Mouse (Mus musculus) forebrain, embryonic 14.5 days (tissue): ENCODE results near the gene Fam217b. TPM values are rescaled to one million over a fixed set of nuclear protein-coding genes. Genes with fewer than 3 reads are reported as not detected.

ENCODE experiments used
- ATAC-seq: fragments of 200-750 bp; cut with Nextera tagmentation; 2 replicates; pipeline ENCODE4 v1.8.0; 2017; ENCODE audit warnings: mild to moderate bottlenecking, moderate library complexity
- DNase-seq: peaks from one replicate; pipeline ENCODE4 v3.0.0-alpha.2; 2015; ENCODE audit warnings: low spot score
- H3K27ac ChIP-seq: fragments of 300-500 bp; sonication (generic); 2 replicates; pipeline ENCODE4 v1.5.1; 2014; ENCODE audit warnings: low read depth, mild to moderate bottlenecking, control low read depth, low read length, moderate library complexity
- H3K27me3 ChIP-seq: fragments of 300-500 bp; sonication (generic); replicated peaks from 2 replicates; pipeline ENCODE4 v1.6.1; 2014; ENCODE audit warnings: low read length, control low read depth, mixed read lengths; ENCODE audit not compliant: control insufficient read depth, insufficient read depth
- H3K36me3 ChIP-seq: fragments of 300-500 bp; sonication (generic); 2 replicates; pipeline ENCODE4 v1.6.1; 2014; ENCODE audit warnings: low read length, control low read depth; ENCODE audit not compliant: control insufficient read depth, insufficient read depth
- H3K4me1 ChIP-seq: fragments of 300-500 bp; sonication (generic); 2 replicates; pipeline ENCODE4 v1.6.1; 2014; ENCODE audit warnings: antibody characterized with exemption, low read length, control low read depth; ENCODE audit not compliant: control insufficient read depth, insufficient read depth
- H3K4me2 ChIP-seq: fragments of 300-500 bp; sonication (generic); 2 replicates; pipeline ENCODE4 v1.6.1; 2014; ENCODE audit warnings: mild to moderate bottlenecking, control low read depth, low read length
- H3K4me3 ChIP-seq: fragments of 300-500 bp; sonication (generic); 2 replicates; pipeline ENCODE4 v1.5.1; 2014; ENCODE audit warnings: low read depth, low read length, control low read depth
- H3K9ac ChIP-seq: fragments of 300-500 bp; sonication (generic); 2 replicates; pipeline ENCODE4 v1.6.1; 2014; ENCODE audit warnings: mild to moderate bottlenecking, low read length, control low read depth, moderate library complexity
- H3K9me3 ChIP-seq: fragments of 300-500 bp; sonication (generic); replicated peaks from 2 replicates; pipeline ENCODE4 v1.6.1; 2016; ENCODE audit warnings: low read length, control low read depth, mixed read lengths; ENCODE audit not compliant: control insufficient read depth
- WGBS: fragments of 180-500 bp; shearing (Covaris S2); extraction: QIAGEN DNeasy Blood & Tissue Kit; methylation state at CpG from one replicate; pipeline ENCODE4 v1.1.7; 2014; 5-methylcytosine and 5-hydroxymethylcytosine counted together
- polyA plus RNA-seq: library from polyadenylated mRNA; unstranded; fragments of >200 nt; fragmentation: Nextera tagmentation; extraction: Ambion mirVana; gene quantifications from 2 replicates; pipeline ENCODE4 v1.2.1, GENCODE M21; 2014

Fam217b gene
- polyA plus RNA-seq, 1 experiment from 2014 or later, result 3.9 TPM

DNA sequence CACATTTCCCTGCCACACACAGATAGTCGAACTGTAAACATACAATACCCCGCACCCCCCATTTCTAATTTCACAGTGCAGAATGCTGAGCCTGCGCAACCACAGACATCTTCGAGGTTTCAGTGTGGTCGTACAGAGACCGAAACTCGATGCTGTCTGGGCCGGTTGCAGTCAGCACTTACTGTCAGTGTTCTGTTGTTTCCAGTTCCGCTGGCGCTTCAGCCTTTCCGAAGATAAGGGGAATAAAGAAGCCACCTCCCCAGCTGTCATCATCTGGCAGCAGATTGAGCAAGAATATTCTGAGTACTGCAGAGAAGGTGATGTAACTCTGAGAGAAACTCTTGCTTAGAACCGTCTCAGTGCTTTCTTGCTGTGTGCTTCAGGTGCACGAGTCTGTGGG is 2.1 kb downstream of the Fam217b start:
- Histone ChIP-seq H3K27me3 (peaks cover 10% of the 10 kb centered on the region), H3K9me3 (no peaks in the 10 kb centered on the region), H3K4me3 (no peak overlapping the region), H3K27ac (no peak overlapping the region), H3K9ac (no peak overlapping the region), H3K4me1 (peaks cover 8% of the 10 kb centered on the region), H3K36me3 (no peaks in the 10 kb centered on the region), H3K4me2 (no peak overlapping the region)
- no peak for DNase-seq
- 83% methylated on average over 13 of the region's 13 CpGs for WGBS
- no peak for ATAC-seq

GRCm38 (mm10) chr2:178416970-178417369 is 2.6 kb downstream of the Fam217b start:
- Histone ChIP-seq H3K4me3 (no peak overlapping the region), H3K4me2 (no peak overlapping the region), H3K9me3 (no peaks in the 10 kb centered on the region), H3K4me1 (peaks cover 8% of the 10 kb centered on the region), H3K27ac (no peak overlapping the region), H3K27me3 (peaks cover 10% of the 10 kb centered on the region), H3K9ac (no peak overlapping the region), H3K36me3 (no peaks in the 10 kb centered on the region)
- 77% methylated on average over 4 of the region's 4 CpGs for WGBS
- ATAC-seq (no peak), DNase-seq (no peak)

- no peaks in the 10 kb centered on the region for H3K9me3 ChIP-seq
- no peak overlapping the region for H3K27ac ChIP-seq
- ATAC-seq, result no peak
- H3K4me1 ChIP-seq, result no peaks in the 10 kb centered on the region; the same call in 1 of the 2 replicates
- 81% methylated on average over 9 of the region's 9 CpGs for WGBS
- DNase-seq, result no peak
- H3K27me3 ChIP-seq, result no peaks in the 10 kb centered on the region
- H3K4me3 ChIP-seq, result no peak overlapping the region
- H3K36me3 ChIP-seq, result no peaks in the 10 kb centered on the region
- no peak overlapping the region for H3K9ac ChIP-seq
- H3K4me2 ChIP-seq, result no peak overlapping the region
Measured at GRCm38 (mm10) chr2:178420576-178420975, 6.3 kb downstream of the Fam217b start.

GRCm38 (mm10) chr2:178421603-178422002 is 7.3 kb downstream of the Fam217b start:
- H3K27me3 ChIP-seq, result no peaks in the 10 kb centered on the region
- DNase-seq (no peak), ATAC-seq (no peak)
- WGBS, result 65% methylated on average over 6 of the region's 6 CpGs
- no peaks in the 10 kb centered on the region for H3K9me3 ChIP-seq
- H3K4me3 ChIP-seq, result no peak overlapping the region
- no peaks in the 10 kb centered on the region for H3K4me1 ChIP-seq
- no peaks in the 10 kb centered on the region for H3K36me3 ChIP-seq
- H3K4me2 ChIP-seq, result no peak overlapping the region
- H3K9ac ChIP-seq, result no peak overlapping the region
- no peak overlapping the region for H3K27ac ChIP-seq

DNA sequence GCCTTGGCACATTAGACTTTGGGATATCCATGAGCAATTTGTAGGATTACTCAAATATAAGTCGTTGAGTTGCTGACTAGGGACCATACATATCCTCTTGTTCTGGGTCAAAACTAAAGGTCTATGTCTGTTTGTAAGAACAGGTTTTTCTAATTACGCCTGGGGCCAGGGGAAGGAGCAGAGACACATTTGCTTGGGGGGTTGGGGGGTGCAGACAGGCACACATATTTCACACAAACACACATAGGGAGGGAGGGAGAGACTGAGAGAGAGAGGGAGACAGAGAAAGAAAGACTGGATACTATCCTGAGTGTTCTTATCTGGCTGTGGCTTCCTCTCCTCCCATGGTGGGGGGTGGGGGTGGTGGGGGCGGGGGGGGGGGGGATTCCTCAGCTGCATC is 7.9 kb downstream of the Fam217b start:
- H3K27me3 ChIP-seq, result no peaks in the 10 kb centered on the region
- H3K4me2 ChIP-seq, result no peak overlapping the region
- no peaks in the 10 kb centered on the region for H3K9me3 ChIP-seq
- no peaks in the 10 kb centered on the region for H3K4me1 ChIP-seq
- no peak overlapping the region for H3K27ac ChIP-seq
- no peak overlapping the region for H3K9ac ChIP-seq
- H3K36me3 ChIP-seq, result no peaks in the 10 kb centered on the region
- no peak for ATAC-seq
- H3K4me3 ChIP-seq, result no peak overlapping the region
- DNase-seq, result no peak
- 66% methylated on average over 2 of the region's 3 CpGs for WGBS

DNA sequence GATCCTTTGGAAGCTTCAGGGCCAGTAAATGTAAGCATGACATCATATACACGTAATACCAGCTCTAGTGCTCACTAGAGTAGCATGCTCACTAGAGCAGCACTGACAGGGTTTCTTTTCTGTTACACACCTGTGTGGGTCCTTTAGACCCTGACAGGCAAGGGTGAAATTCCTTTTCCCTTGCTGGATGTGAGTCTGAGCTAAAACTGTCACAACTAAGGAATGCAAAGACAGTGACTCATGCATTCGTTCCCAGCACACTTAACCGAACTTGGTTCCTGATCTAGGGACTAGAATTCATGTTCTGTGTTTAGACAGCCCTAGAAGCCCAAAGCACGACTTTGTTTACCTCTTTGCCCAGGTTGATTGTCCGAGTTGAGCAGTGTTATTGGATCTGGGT is 8.9 kb downstream of the Fam217b start:
- no peak for DNase-seq
- H3K4me3 ChIP-seq, result no peak overlapping the region
- H3K27me3 ChIP-seq, result no peaks in the 10 kb centered on the region
- H3K9ac ChIP-seq, result no peak overlapping the region
- H3K27ac ChIP-seq, result no peak overlapping the region
- no peak overlapping the region for H3K4me2 ChIP-seq
- H3K36me3 ChIP-seq, result no peaks in the 10 kb centered on the region
- H3K4me1 ChIP-seq, result no peaks in the 10 kb centered on the region
- 78% methylated on average over 5 of the region's 5 CpGs for WGBS
- H3K9me3 ChIP-seq, result no peaks in the 10 kb centered on the region
- no peak for ATAC-seq

GRCm38 (mm10) chr2:178426229-178426628 is 11.9 kb downstream of the Fam217b start:
- Histone ChIP-seq H3K4me3 (no peak overlapping the region), H3K9me3 (no peaks in the 10 kb centered on the region), H3K9ac (no peak overlapping the region), H3K4me2 (no peak overlapping the region), H3K36me3 (no peaks in the 10 kb centered on the region), H3K27me3 (no peaks in the 10 kb centered on the region), H3K27ac (no peak overlapping the region), H3K4me1 (no peaks in the 10 kb centered on the region)
- DNase-seq, result peak; percentile 83
- 48% methylated on average over 4 of the region's 4 CpGs for WGBS
- 0 out of 2 replicates have a peak, but pooled peaks have one; percentile 23 for ATAC-seq

- H3K36me3 ChIP-seq, result no peaks in the 10 kb centered on the region
- H3K4me1 ChIP-seq, result no peaks in the 10 kb centered on the region
- no peak overlapping the region for H3K27ac ChIP-seq
- DNase-seq, result no peak
- no peak overlapping the region for H3K9ac ChIP-seq
- H3K4me3 ChIP-seq, result no peak overlapping the region
- H3K4me2 ChIP-seq, result no peak overlapping the region
- 89% methylated on average over 5 of the region's 5 CpGs for WGBS
- no peaks in the 10 kb centered on the region for H3K9me3 ChIP-seq
- ATAC-seq, result no peak
- H3K27me3 ChIP-seq, result no peaks in the 10 kb centered on the region
Measured at GRCm38 (mm10) chr2:178427181-178427580, 12.9 kb downstream of the Fam217b start.

DNA sequence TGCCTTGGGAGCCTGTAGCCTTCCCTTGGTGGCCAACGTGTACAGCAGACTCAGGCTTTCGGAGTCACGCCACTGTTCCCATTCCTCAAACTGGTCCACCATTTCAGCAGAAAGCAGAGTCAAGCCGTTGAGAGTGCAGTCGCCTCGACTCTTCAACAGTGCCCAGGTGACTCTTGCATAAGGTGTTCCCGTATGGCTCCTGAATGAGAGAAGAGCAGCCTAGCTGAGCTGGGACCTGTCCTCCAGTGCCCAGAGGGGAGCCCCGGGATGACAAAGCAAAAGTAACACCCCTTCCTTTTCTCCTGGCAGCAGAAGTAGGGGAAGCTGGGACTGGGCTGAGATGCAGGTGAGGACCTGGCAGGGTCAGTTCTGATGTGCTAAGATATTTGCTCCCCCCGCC is 13.9 kb downstream of the Fam217b start:
- H3K27me3 ChIP-seq, result no peaks in the 10 kb centered on the region
- no peak overlapping the region for H3K27ac ChIP-seq
- 83% methylated on average over 9 of the region's 9 CpGs for WGBS
- ATAC-seq, result no peak
- no peak overlapping the region for H3K4me3 ChIP-seq
- H3K4me2 ChIP-seq, result no peak overlapping the region
- no peaks in the 10 kb centered on the region for H3K36me3 ChIP-seq
- no peaks in the 10 kb centered on the region for H3K9me3 ChIP-seq
- no peak for DNase-seq
- H3K9ac ChIP-seq, result no peak overlapping the region
- no peaks in the 10 kb centered on the region for H3K4me1 ChIP-seq
